26 mouse cellular contexts compared by ENCODE assay signal in the genomic region with DNA sequence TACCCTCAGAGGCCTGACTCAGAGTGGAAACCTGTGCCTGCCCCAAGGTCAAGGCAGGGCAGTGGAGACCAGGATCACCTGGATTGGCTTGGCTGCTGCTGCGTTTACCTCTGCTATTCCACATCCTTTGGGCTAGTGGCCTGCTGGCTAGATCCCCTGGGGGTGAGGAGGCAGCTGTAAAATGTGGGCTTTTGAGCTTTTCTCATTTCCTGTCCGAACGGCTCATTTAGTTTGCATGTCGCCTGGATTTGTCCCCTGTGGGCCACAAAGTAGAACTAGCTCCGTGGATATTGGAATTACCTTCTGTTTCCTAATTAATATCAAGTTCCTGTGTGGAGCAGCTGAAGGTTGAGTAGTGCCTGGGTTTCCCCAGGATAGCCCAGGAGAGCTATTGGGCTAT. TPM values are rescaled to one million over a fixed set of nuclear protein-coding genes. Genes with fewer than 3 reads are reported as not detected.
"Had no signal": no experiment of that assay in that cellular context is flagged by ENCODE, and none has a peak within 500 bp of the region (broad histone marks: within the 10 kb centered on the region; RNA-seq: fewer than 3 reads in every experiment).

No protein-coding gene starts in this region.

- DNase-seq: liver, postnatal 0 days; lung, adult 2 months; lung, postnatal 14 days; lung, postnatal 36 days; retina, postnatal 1 day; right cerebral cortex, adult 18-20 months; right cerebral cortex, postnatal 25 days; thymus, adult 2 months; thymus, postnatal 25 days; thymus, postnatal 4 days had no signal

- H3K27me3 ChIP-seq: liver, embryonic 15.5 days; lung, embryonic 15.5 days; midbrain, embryonic 13.5 days; midbrain, embryonic 15.5 days; stomach, embryonic 15.5 days had no signal

- H3K27ac ChIP-seq: liver, embryonic 15.5 days; lung, embryonic 15.5 days; macrophage; midbrain, embryonic 13.5 days; midbrain, embryonic 15.5 days; stomach, embryonic 15.5 days; stomach, postnatal 0 days had no signal

- H3K9ac ChIP-seq: liver, embryonic 15.5 days; liver, postnatal 0 days; lung, embryonic 15.5 days; midbrain, embryonic 13.5 days; midbrain, embryonic 15.5 days; stomach, embryonic 15.5 days had no signal

- H3K4me2 ChIP-seq: liver, embryonic 15.5 days; lung, embryonic 15.5 days; midbrain, embryonic 11.5 days; midbrain, embryonic 13.5 days; midbrain, embryonic 15.5 days; stomach, embryonic 15.5 days had no signal

- H3K9me3 ChIP-seq: liver, embryonic 15.5 days; lung, embryonic 15.5 days; megakaryocyte, embryonic 14.5 days; midbrain, embryonic 13.5 days; midbrain, embryonic 15.5 days; stomach, embryonic 15.5 days had no signal

- H3K4me1 ChIP-seq: liver, embryonic 15.5 days; lung, embryonic 15.5 days; megakaryocyte, embryonic 14.5 days; midbrain, embryonic 13.5 days; midbrain, embryonic 15.5 days; stomach, embryonic 15.5 days had no signal

- ATAC-seq: liver, postnatal 0 days; lung, postnatal 0 days; midbrain, embryonic 13.5 days; midbrain, embryonic 15.5 days had no signal

- H3K36me3 ChIP-seq: liver, embryonic 15.5 days; midbrain, embryonic 13.5 days; midbrain, embryonic 15.5 days; stomach, embryonic 15.5 days had no signal

- H3K4me3 ChIP-seq: liver, embryonic 15.5 days; lung, embryonic 15.5 days; megakaryocyte, embryonic 14.5 days; midbrain, embryonic 13.5 days; midbrain, embryonic 15.5 days; stomach, embryonic 15.5 days had no signal

RNA-seq across cellular contexts. Expression of gene Cdh3, which starts 28.5 kb away (rescaled TPM):
- polyA plus RNA-seq: macrophage had no signal

RNA-seq across cellular contexts. Expression of gene 6030452D12Rik, which starts 38.9 kb away (rescaled TPM):
- polyA plus RNA-seq: liver, embryonic 15.5 days; liver, postnatal 0 days; lung, adult 2 months; lung, embryonic 15.5 days; lung, postnatal 0 days; macrophage; midbrain, embryonic 11.5 days; midbrain, embryonic 13.5 days; midbrain, embryonic 15.5 days; midbrain, postnatal 0 days; neural tube, embryonic 11.5 days; neural tube, embryonic 14.5 days; spleen, adult 2 months; stomach, embryonic 15.5 days; stomach, postnatal 0 days; testis, adult 2 months; thymus, adult 2 months; urinary bladder, adult 2 months had no signal
